Mouse (Mus musculus) adrenal gland, adult 8-10 months (tissue): ENCODE data around the gene Card10. TPM values are rescaled to one million over a fixed set of nuclear protein-coding genes. Genes with fewer than 3 reads are reported as not detected.
"Not testable (repeated sequence)": the region's sequence is repeated elsewhere in the genome, so short reads cannot be mapped to it uniquely, and the experiment has no call there.

Source experiments
- DNase-seq: peaks from one replicate; pipeline ENCODE4 v3.0.0; 2022
- total RNA-seq, 4 experiments: library from RNA; stranded (reverse); gene quantifications; 2 replicates each; pipeline ENCODE4 v1.2.4; 2022

The Card10 gene
- total RNA-seq = 10 to 100 TPM in 1 of 4 experiments, 1 to 10 TPM in 3; 6.6 to 10.0 (median 8.1) TPM

GRCm38 (mm10) chr15:78802776-78803391 lies at the start of gene Card10:
Gene Card10, minus strand, starts transcription at chr15:78803042.
- no peak for DNase-seq

- peak; percentile 86 for DNase-seq
These were observed 48.8 kb upstream of the Card10 start for GRCm38 (mm10) chr15:78851505-78852153.

GRCm38 (mm10) chr15:78850944-78851343 lies 48.1 kb upstream of the Card10 start:
- no peak for DNase-seq

GRCm38 (mm10) chr15:78850059-78850824 lies 47.4 kb upstream of the Card10 start:
- no peak for DNase-seq

DNA sequence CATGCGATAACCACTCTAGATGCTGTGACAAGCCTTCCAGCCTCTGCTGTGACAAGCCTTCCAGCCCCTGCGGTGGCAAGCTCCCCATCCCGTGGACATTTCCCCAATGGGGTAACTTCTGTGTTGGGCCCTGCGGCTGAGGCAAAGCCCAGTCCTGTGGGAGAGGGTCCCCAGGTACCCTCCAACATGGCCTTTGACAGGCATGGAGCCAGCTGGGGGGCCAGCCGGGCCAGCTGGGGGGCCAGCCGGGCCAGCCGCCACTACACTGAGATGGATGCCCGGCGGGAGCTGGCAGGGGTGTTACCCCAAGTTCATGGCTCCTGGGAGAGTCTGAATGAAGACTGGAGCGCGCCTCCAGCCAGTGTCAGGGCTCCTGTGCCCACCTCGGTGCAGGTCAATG lies 46.6 kb upstream of the Card10 start:
- no peak for DNase-seq

- peak; percentile 74 for DNase-seq
These were observed 45.6 kb upstream of the Card10 start for GRCm38 (mm10) chr15:78848467-78848866.

DNA sequence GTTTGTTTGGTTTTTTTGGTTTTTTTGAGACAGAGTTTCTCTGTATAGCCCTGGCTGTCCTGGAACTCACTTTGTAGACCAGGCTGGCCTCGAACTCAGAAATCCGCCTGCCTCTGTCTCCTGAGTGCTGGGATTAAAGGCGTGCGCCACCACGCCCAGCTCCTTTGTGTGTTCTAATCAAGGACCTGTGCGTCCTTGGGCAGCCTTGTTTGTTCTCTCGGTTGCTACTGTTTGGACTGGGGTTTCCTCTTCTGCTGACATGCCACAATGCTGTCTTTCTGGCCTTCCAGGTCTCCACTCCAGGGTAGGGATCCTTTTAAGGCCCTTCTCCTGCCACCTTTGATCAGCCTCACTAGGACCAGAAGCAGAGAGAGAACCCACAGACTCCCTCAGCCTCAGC lies 44.0 kb upstream of the Card10 start:
- DNase-seq = not testable (repeated sequence)

DNA sequence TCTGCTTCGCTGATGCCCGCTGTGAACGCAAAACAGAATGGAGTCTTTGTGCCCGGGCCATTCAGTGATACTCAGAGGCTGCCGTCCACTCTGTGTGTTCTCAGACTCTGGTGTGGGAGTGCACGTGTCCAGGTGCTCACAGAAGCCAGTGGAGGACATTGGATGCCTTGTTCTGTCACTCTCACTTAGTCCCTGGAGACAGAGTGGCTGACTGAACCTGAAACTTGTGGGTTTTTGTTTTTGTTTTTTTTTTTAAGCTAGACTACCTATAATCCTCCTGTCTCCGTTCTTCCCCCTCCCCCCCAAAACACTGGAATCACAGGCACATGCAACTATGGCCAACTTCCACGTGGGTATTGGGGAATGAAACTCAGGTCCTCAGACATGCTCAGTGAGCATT lies 43.5 kb upstream of the Card10 start:
- DNase-seq = no peak

- no peak for DNase-seq
These were observed 43.0 kb upstream of the Card10 start for GRCm38 (mm10) chr15:78845867-78846266.

- DNase-seq = no peak
These were observed 42.5 kb upstream of the Card10 start for GRCm38 (mm10) chr15:78845321-78845720.

DNA sequence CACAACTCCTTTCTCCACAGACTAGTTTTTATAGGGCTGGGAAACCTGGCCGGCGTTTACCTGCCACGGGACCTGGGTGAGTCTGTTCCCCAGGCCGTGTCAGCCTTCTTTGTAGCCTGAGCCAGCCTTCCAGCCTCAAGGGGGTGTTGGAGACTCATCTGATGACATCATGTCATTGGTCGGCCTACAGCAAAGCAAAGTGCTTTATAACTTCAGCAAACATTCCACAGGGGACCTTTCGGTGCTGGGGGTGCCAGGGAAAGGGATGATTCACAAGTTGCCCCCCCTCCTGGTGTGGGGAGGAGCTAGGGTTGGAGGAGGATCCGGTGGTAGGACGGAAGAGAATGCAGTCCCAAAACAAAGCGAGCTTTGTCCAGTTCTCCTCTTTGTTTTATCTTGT lies 41.9 kb upstream of the Card10 start:
- peak; percentile 89 for DNase-seq

DNA sequence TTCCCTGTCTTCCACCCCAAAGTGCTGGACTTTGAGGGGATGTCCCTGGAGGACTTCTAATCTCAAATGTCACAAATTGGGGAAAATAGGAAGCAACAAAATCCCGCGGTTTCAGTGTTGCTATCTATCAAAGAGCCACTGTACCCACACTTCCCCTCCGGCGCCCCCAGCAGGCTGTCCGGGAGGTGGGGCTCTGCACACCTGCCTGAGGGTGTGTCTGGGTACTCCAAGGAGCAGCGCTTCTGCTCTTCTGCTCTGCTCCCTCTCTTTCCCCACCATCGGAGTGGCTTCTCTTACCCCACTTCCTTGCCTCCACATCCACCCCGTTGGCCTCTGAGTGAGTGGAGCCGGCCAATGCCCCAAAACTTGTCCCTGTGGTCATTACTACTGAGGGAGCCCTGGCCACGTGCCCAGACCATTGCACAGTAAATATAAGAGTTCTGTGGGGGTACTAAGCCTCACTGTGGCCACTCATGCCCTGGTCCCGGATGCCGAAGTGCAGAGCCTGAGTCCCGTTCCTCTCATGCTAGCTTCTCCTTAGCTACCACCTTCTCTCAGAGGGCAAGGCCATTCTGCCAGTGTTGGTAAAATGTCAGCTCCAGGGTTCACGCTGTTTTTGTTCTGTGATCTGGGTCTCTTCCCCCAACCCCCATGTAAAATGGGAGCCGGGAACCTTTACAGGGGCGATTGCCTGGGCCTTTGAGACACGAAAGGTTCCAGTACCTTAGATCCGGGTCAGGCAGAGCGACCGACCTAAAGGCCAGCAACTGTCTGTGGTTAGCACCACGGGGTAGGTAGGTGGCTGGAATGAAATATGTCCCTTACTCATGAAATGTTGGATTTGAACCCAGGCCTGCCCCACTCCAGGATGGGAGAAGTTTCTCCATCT lies 41.0 kb upstream of the Card10 start:
- no peak for DNase-seq

- DNase-seq = peak; percentile 73
These were observed 39.7 kb upstream of the Card10 start, which contains the start of gene Cdc42ep1 for GRCm38 (mm10) chr15:78842371-78843163. Gene Cdc42ep1, plus strand, starts transcription at chr15:78842624.

- DNase-seq = no peak
These were observed 38.4 kb upstream of the Card10 start for GRCm38 (mm10) chr15:78841161-78841790.

- DNase-seq = no peak
These were observed 37.9 kb upstream of the Card10 start for GRCm38 (mm10) chr15:78840751-78841150.

DNA sequence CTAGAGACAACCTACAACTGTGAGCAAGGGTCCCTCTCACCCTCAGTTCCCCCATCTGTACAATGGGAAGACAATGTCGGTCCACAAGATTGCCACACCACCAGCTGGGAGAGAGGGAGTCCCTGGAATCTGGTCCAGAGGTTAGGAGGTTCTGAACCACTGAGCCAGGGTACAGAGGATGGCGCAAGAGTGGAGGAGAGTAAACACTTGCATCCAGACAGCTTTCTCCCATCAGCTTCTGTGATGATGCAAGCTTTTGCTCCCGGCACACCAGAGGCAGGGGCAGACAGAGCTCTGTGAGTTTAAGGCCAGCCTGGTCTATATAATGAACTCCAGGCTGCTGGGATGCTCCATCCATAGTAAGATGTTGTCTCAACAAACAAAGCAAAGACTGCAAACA lies 37.4 kb upstream of the Card10 start:
- DNase-seq = no peak

- no peak for DNase-seq
These were observed 36.9 kb upstream of the Card10 start for GRCm38 (mm10) chr15:78839744-78840143.

GRCm38 (mm10) chr15:78836086-78836621 lies 33.3 kb upstream of the Card10 start:
- DNase-seq = no peak

GRCm38 (mm10) chr15:78835200-78836085 lies 32.6 kb upstream of the Card10 start:
- DNase-seq = no peak
